In genomic region chr4:123748726-123749415, GRCm38 (mm10) we compare ENCODE assay signal across 8 mouse cellular contexts. TPM values are rescaled to one million over a fixed set of nuclear protein-coding genes. Genes with fewer than 3 reads are reported as not detected.
DNase-seq lines count a peak whose midpoint lies in the region; ATAC-seq and TF ChIP-seq lines count a peak whose summit lies in the region.

No protein-coding gene starts in this region.

- intact Hi-C loops in heart, adult 2 months (cut with DNase I): no loop called here
- intact Hi-C loops in heart, postnatal 25 days (cut with DNase I): no loop called here

- H3K4me3 ChIP-seq in heart, adult 2 months: peak overlapping the region; percentile 88
- H3K4me3 ChIP-seq in liver, embryonic 13.5 days (replicated peaks): peak overlapping the region; percentile 98

- H3K4me1 ChIP-seq in heart, adult 2 months (ENCODE audit: control insufficient read depth, insufficient read depth, low read length): peaks cover 9% of the 10 kb centered on the region
- peaks cover 37% of the 10 kb centered on the region for H3K4me1 ChIP-seq in liver, embryonic 13.5 days (replicated peaks)

- H3K4me2 ChIP-seq in liver, embryonic 13.5 days: peak overlapping the region; percentile 97

- no peak for TF ChIP-seq CTCF in heart, adult 2 months (IDR thresholded peaks at IDR 0.05)

- H3K36me3 ChIP-seq in heart, adult 2 months (ENCODE audit: control insufficient read depth, insufficient read depth, low read length): peaks cover 12% of the 10 kb centered on the region
- no peaks in the 10 kb centered on the region for H3K36me3 ChIP-seq in liver, embryonic 13.5 days

- 9% methylated on average over 10 of the region's 10 CpGs for WGBS in heart, adult 2 months
- WGBS in liver, embryonic 13.5 days (ENCODE audit: insufficient replicate concordance): 7% methylated on average over 10 of the region's 10 CpGs

- H3K27ac ChIP-seq in heart, adult 2 months: peak overlapping the region; percentile 81; the same call in 1 of the 2 replicates
- H3K27ac ChIP-seq in liver, embryonic 13.5 days: peak overlapping the region; percentile 86

- peak; percentile 53; the same call in 1 of the 2 replicates for ATAC-seq in erythroid progenitor cell, adult 5-6 weeks (replicated peaks; ENCODE audit: low FRiP score, poor library complexity, severe bottlenecking)
- no peak for ATAC-seq in liver, embryonic 13.5 days (ENCODE audit: low read depth)

- DNase-seq in heart, adult 2 months: no peak
- no peak for DNase-seq in heart, postnatal 25 days (ENCODE audit: low spot score)
- peak; percentile 73 for DNase-seq in A20 (ENCODE audit: low read depth, low spot score)
- no peak for DNase-seq in liver, embryonic 13.5 days
- DNase-seq in T-cell, adult 2 months (ENCODE audit: low spot score): no peak
- no peak for DNase-seq in spleen, adult 12 weeks (ENCODE audit: low spot score)
- no peak for DNase-seq in cerebellum, adult 11-12 months

- TF ChIP-seq POLR2A in heart, adult 2 months (IDR thresholded peaks at IDR 0.05; ENCODE audit: insufficient read depth, low read depth, low read length): no peak

- no peaks in the 10 kb centered on the region for H3K27me3 ChIP-seq in heart, adult 2 months (ENCODE audit: control insufficient read depth, insufficient read depth, low read length)
- H3K27me3 ChIP-seq in liver, embryonic 13.5 days: peaks cover 7% of the 10 kb centered on the region; the same call in 1 of the 2 replicates

- H3K9me3 ChIP-seq in liver, embryonic 13.5 days (replicated peaks): no peaks in the 10 kb centered on the region

- TF ChIP-seq EP300 in heart, adult 2 months (IDR thresholded peaks at IDR 0.05; ENCODE audit: insufficient read depth, low read depth, low read length): no peak

- H3K9ac ChIP-seq in heart, adult 2 months (ENCODE audit: low read depth, low read length): peak overlapping the region; percentile 93; the same call in 1 of the 2 replicates
- peak overlapping the region; percentile 95 for H3K9ac ChIP-seq in liver, embryonic 13.5 days

- peaks cover 6% of the 10 kb centered on the region for H3K79me2 ChIP-seq in heart, adult 2 months (replicated peaks; ENCODE audit: control insufficient read depth, insufficient read depth, low read length)

RNA-seq across cellular contexts. Expression of gene Akirin1, which starts 1.3 kb away (rescaled TPM):
- 10 to 100 TPM; 24.2 to 28.3 TPM for total RNA-seq in heart, adult 2 months (2021)
- 13.4 and 19.2 TPM in 2 replicates for polyA plus RNA-seq in heart, adult 2 months (2012; rRNA removed)
- total RNA-seq in heart, postnatal 25 days (2021): 10 to 100 TPM; 23.2 to 25.4 TPM
- 25.6 and 27.7 TPM in 2 replicates for total RNA-seq in erythroid progenitor cell, adult 5-6 weeks (2015; ENCODE audit: low replicate concordance)
- total RNA-seq in erythroid progenitor cell, adult 5-6 weeks (2017; ENCODE audit: low replicate concordance): 5.9 and 20.9 TPM in 2 replicates
- 28.3 and 31.7 TPM in 2 replicates for polyA plus RNA-seq in liver, embryonic 13.5 days (2015; fragmentation: Nextera tagmentation; extraction: Ambion mirVana)

RNA-seq across cellular contexts. Expression of gene Ndufs5, which starts 30.9 kb away (rescaled TPM):
- 100 to 1,000 TPM; 410 to 474 TPM for total RNA-seq in heart, adult 2 months (2021)
- 197 and 331 TPM in 2 replicates for polyA plus RNA-seq in heart, adult 2 months (2012; rRNA removed)
- total RNA-seq in heart, postnatal 25 days (2021): 100 to 1,000 TPM; 460 to 471 TPM
- 42.2 and 111 TPM in 2 replicates for total RNA-seq in erythroid progenitor cell, adult 5-6 weeks (2015; ENCODE audit: low replicate concordance)
- 30.5 TPM in 1 of 2 replicates, not detected in the other for total RNA-seq in erythroid progenitor cell, adult 5-6 weeks (2017; ENCODE audit: low replicate concordance)
- 192 and 201 TPM in 2 replicates for polyA plus RNA-seq in liver, embryonic 13.5 days (2015; fragmentation: Nextera tagmentation; extraction: Ambion mirVana)

RNA-seq across cellular contexts. Expression of gene Rhbdl2, which starts 38.8 kb away (rescaled TPM):
- total RNA-seq in heart, adult 2 months (2021): not detected
- 0.23 and 0.33 TPM in 2 replicates for polyA plus RNA-seq in heart, adult 2 months (2012; rRNA removed)
- total RNA-seq in heart, postnatal 25 days (2021): not detected
- total RNA-seq in erythroid progenitor cell, adult 5-6 weeks (2015; ENCODE audit: low replicate concordance): not detected in 2 replicates
- not detected in 2 replicates for total RNA-seq in erythroid progenitor cell, adult 5-6 weeks (2017; ENCODE audit: low replicate concordance)
- polyA plus RNA-seq in liver, embryonic 13.5 days (2015; fragmentation: Nextera tagmentation; extraction: Ambion mirVana): not detected in 2 replicates
